Mouse (Mus musculus) G1E (cell line): ENCODE data around the gene Uchl5.

Experiments used
- CTCF ChIP-seq: IDR thresholded peaks from 2 replicates; pipeline ENCODE4 v1.5.1; 2012; ENCODE audit warnings: low read depth, low read length, inconsistent platforms, mixed read lengths
- GATA1 ChIP-seq: IDR thresholded peaks from 2 replicates; pipeline ENCODE4 v1.6.1; 2012; ENCODE audit warnings: borderline replicate concordance, low read length, inconsistent platforms, mixed read lengths
- GATA2 ChIP-seq: IDR thresholded peaks from 2 replicates; pipeline ENCODE4 v1.6.1; 2012; ENCODE audit warnings: low read depth, low read length, inconsistent platforms, borderline replicate concordance
- POLR2AphosphoS5 ChIP-seq: IDR thresholded peaks from 2 replicates; pipeline ENCODE4 v1.6.1; 2012; ENCODE audit warnings: low read depth, low read length, inconsistent platforms; ENCODE audit not compliant: insufficient replicate concordance

- TF ChIP-seq CTCF = no peak
- TF ChIP-seq GATA1 = no peak
- TF ChIP-seq POLR2AphosphoS5 = no peak
- no peak for TF ChIP-seq GATA2
These were observed 61.9 kb downstream of the Uchl5 start for GRCm38 (mm10) chr1:143838896-143839410.
